Mouse (Mus musculus) adrenal gland, postnatal 14 days (tissue): ENCODE results near the gene Ddx11. TPM values are rescaled to one million over a fixed set of nuclear protein-coding genes. Genes with fewer than 3 reads are reported as not detected.
A peak's percentile ranks its signal among the peaks of the same experiment; 100 is the strongest.
"Not testable (repeated sequence)": the region's sequence is repeated elsewhere in the genome, so short reads cannot be mapped to it uniquely, and the experiment has no call there.

Experiments
- DNase-seq: peaks from one replicate; pipeline ENCODE4 v3.0.0; 2021; ENCODE audit warnings: mixed read lengths
- total RNA-seq: library from RNA; stranded (reverse); gene quantifications from 2 replicates; pipeline ENCODE4 v1.2.3, GENCODE M21; 2021

Gene Ddx11
- total RNA-seq, 1 experiment from 2014 or later: 6.2 TPM

DNA sequence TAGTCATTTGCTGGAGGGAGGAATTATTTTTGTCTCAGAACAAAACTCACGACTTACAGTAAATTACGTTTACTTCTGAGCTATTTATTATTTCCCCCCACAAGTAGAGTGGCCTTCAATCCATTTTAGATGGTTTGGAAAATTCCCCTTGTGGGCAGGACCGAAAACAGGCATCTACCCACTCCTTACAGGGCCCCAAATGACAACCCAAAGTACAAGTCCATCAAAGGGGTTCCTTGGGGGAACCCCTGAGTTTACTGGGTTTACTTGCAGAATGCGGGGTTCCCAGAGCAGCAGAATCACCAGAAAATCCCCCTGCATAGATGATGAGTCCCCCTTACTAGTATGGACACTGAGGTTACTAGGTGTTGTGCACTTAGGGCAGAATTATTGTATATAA lies 11.2 kb upstream of the Ddx11 start:
- no peak for DNase-seq

DNA sequence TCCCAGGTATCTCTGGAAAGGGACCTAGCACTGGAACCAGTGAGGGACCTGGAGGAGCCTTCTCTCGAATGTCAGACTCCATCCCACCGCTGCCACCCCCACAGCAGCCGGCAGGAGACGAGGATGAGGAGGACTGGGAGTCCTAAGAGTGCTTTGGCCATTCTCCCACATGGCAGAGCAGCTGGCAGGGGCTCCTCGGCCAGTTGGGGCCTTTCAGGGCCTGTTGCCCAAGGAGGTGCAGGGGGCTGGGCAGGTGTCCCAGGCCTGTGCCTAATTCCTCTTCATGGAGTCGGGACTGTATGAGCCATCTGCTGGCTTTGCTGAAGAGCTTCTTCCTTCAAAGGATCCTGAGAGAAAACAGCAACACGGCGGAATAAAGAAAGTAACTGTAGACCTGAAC lies 4.3 kb upstream of the Ddx11 start:
- no peak for DNase-seq

DNA sequence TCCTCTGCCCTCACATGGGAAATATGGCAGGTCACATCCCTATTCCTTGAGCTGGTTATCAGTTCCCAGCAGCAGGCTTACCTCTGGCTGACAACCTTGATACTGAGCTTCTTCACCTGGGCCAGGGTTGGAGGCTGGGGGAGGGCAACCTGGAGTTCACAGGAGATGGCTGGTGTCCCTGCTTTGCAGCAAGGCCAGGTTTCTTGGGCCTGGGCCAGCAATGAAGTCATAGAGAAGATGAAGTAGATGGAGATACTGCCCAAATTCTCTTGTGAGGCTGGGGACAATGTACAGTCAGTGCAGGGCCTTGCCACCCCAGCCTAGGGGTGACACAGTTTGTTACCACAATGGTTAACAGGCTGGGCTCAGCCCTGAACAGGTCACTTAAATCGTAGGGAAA lies 2.6 kb upstream of the Ddx11 start:
- DNase-seq: peak; percentile 61

DNA sequence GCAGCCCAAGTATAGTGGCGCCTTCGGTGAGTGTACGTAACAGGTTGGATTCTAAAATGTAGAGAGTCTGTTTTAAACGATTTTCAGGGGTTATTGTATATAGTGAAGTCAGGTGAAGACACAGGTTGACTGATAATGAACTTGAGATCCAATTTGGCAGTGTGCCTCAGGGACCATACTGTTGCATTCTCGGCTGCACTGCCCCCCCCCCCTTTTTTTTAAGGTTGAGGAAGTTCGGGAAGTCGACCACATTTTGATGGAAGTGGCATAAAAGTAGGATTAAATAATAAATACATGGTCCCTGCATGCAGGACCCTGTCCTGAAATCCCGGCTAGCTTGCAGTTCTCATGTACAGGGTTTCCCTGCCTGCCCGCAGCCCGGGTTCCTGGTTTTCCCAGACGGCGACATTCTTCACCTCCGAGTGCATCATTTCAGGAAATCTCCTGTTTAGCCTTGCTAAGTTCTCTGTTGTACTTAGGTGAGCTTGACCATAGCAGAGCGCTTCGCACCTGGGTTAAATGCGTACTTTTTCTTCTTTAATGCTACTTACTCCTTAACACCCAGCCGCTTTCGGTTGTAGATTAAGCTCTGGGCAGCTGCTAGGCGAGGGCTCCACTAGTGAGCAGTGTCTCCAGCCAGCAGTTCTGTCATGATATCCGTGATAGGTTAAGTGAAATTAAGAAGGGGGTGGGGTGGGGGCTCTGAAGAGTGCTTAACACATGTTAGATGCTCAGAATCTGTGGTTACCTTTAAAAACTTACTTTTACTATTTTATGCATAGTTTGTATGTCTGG lies 693 bp downstream of the Ddx11 start:
- peak; percentile 34 for DNase-seq

DNA sequence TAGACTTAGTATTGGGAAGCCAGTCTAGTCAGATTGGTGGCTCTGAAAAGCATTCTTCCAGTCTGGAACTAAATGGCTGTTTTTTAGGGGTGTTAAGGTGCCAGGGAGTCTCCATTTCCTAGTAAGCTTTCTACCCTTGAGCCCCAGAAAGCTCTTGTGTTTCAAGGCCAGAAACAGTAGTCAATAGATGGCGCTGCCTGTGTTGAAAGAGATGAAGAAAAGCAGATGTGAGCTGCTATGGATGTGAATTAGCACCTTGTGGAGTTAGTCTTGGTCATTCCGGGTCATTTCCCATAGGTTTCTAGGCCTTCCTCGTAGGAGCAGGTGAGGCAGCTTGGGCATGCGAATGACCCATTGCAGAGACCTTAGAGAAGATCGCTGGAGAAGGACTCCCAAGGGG lies 1.9 kb downstream of the Ddx11 start:
- DNase-seq: no peak

DNA sequence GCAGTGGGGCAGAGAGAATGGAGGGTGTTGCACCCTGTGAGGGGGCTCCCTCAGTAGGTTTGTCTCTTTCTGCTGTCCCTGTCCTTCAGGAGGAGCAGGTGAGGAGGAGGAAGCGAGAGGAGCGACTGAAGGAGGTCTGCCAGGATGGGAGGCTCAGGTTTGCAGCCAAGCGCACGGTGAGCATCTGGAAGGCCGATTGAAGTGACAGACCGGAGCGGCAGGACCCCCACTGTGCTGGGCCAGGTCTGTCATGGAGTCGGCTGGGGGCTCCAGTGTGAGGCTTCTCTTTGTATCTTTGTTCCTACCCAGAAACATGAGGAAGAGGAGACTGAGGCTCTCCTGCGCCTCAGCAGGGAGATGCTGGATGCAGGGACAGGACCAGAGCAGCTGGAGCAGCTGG lies 7.1 kb downstream of the Ddx11 start:
- no peak for DNase-seq

DNA sequence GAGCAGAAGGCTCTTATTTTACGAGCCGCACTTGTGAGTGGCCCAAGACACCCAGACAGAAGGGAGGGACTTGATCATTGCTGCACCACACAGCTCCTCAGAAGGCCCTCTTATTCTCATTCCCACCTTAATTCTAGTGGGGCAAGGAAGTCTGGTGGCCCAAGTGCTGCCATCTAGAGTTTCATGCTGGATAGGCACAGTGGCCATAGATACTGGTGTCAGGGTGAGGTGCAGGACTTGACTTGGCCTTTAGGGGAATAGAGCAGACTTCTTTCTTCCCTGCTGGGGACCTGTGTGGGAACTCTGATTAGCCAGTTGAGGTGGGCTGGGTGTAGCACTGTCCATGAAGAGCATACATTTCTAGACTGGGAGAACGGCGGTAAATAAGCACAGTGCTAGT lies 7.9 kb downstream of the Ddx11 start:
- DNase-seq: no peak

DNA sequence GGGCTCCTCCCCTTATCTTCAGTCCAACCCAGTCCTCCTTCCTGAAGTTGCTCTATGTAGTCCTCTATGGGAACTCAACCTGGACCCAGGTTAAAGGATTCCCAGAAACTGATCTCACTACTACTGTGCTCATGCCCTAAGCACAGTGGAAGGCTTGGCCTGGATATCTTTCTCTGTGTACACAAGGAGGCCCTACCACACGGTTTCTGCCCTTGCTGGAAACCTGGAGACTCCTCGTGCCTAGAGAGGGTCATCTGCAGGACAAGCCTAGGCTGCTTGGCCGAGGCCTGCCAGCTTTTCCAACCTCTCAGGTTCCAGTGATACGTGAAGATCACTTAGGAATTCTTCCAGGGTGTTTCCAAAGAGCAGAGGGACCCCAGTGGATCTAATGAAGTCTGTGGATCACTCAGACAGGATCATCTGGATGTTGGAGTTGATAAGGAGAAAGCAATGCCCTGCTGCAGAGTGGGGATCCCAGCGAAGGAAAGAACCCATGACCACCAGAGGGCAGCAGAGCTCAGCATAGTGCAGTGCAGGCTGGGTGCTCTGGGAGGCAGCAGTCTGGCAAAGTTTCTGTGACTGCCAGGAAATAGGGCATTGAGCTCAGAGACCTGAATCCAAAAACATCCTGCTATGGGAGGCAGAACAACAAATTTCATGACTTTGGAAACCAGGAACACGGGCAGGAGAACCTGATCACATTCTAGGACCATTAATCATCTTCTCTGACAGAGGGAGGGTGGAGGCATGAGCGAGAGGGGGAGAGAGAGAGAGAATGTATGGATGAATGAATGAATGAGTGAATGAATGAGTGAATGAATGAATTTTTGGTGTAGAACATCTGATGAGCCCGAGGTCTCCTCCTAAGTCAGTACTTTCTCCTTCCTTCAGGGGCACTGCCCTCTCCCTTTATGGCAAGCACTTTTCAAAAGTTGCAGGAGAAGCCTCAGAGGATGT lies 29.7 kb downstream of the Ddx11 start:
- not testable (repeated sequence) for DNase-seq

DNA sequence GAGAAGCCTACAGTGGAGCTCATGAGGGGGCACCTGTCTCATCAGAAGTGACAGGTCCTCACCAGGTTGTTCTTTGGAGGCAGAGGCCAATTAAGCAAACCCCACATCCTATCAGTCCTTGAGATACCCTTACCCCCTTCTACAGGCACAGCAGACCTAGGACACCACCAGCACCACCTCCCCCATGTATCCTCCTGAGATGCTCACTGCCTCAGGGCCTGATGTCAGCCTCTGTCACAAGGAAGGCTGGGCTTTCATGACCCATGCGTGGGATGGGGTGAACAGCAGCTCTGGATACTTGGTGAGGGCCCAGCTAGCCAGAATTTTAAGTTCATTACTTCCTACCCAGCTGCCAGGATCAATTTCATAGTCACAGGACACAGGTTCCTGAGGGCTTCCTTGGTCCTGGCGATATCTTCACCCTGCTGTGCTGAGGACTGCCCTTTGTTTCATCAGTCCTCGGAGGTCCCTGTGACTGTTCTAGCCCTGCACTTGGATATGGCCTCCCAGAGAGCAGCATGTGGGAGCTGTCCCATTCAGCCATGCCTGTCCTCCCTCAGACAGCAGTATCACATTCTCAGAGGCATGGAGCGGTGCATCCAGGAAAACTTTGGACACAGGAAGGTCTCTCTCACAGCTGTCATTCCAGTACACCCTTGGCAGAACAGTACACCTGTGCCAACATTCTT lies 30.6 kb downstream of the Ddx11 start:
- DNase-seq: not testable (repeated sequence)

DNA sequence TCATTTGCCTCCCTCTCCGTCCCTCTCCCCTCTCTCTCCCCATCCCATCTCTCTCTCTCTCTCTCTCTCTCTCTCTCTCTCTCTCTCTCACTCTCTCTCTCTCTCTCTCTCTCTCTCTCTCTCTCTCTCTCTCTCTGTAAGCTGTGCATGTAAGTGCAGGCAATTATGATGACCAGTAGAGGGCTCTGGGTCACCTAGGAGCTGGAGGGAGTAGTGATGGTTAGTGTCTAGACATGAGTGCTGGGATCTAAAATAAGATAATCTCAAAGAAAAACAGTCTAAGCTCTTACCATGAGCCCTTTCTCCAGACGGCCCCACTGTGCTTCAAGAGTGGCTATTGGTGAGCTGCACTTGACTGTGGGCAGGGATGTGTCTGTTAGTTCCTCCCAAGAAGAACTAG lies 31.6 kb downstream of the Ddx11 start:
- DNase-seq: no peak

DNA sequence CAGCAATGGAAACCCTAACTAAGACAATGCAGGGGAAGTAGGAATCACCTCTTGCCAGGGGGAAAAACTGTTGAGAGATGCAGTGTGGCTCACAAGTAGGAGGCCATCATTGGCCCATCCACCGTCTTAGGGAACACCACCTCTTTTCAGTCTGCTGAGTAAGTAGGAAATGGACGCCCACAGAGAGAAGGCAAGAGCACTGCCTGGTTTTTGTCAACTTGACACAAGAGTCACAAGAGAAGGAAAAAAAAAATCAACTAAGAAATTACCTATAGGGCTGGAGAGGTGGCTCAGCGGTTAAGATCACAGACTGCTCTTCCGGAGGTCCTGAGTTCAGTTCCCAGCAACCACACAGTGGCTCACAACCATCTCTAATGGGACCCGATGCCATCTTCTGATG lies 35.0 kb downstream of the Ddx11 start:
- DNase-seq: no peak

DNA sequence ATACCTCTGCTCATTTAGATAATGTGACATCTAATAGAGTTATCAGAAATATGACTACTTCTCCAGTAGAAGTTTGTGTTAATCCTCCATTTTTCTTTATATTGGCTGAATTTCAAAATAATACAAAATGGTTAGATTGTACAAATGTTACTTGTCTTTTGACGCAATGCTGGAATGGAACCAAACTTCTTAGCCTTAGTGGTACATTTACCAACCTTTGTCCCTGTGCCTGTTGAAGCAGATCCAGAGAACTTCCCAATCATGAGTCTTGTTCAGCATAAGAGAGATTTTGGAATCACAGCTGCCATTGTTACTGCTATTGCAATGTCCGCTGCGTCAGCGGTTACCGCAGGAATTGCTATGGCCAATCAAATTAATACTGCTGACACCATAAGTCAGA lies 43.8 kb downstream of the Ddx11 start:
- not testable (repeated sequence) for DNase-seq

DNA sequence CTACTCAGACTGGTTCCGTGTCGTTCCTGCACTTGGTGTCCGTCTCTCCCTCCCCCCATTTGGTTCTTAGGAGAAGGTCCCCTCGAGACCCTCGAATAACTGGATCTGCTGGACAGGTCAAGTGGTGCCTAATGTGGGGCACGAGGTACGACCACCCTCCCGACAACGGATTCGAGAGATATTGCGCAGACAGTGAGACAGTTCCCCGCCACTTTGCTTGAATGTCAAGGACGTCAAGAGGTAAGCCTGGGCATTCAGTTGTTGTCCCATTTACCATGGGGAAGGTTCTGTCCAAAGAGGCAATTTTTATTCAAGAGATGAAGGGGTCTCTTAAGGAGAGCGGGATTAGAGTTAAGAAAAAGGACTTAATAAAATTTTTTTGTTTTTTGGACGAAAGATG lies 47.7 kb downstream of the Ddx11 start:
- not testable (repeated sequence) for DNase-seq

DNA sequence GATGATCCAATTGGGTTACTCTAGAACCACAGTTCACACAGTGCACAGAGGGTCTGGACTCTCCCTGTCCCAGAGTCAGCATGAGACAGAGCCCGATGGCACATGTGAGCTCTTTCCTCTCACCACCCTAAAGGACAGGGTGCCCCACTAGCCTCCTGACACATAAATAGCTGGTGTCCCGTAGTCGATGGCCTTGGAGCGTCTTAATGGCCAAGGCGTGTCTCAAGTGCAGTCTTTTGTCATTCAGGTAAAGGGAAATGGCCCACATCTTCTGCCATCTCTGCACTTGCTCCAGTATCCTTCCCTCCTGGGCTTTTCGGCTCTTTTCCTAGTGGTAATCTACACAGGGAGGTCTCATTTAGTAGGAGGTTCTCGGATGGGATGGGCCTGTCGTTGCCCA lies 67.3 kb downstream of the Ddx11 start:
- no peak for DNase-seq

DNA sequence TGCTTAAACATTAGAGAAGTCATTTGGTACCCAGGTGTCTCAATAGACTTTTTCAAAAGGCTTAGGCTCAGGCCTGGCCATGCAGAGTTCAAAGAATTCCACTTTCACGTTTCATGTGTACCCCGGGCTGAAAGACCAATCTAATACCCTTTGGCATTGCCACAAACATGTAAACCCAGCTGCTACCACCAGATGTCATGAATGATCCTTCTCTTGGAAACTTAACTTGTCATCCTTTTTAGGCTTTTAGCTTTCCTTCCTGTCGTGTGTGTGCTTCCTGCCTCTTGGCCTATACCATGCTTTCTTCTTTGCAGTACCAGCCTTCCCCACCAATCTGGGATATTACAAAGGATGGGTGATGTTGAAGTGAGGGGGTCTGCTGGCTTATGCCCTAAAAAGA lies 73.7 kb downstream of the Ddx11 start:
- no peak for DNase-seq

Other genes starting within 250 kb of the Ddx11 start
- 37.6 and 48.7 TPM in 2 replicates for gene Ralbp1, start 237.7 kb upstream of the Ddx11 start, total RNA-seq
- 63.8 and 79.5 TPM in 2 replicates for gene Twsg1, start 172.3 kb upstream of the Ddx11 start, total RNA-seq
- 22.6 and 25.0 TPM in 2 replicates for gene Ankrd12, start 46.4 kb upstream of the Ddx11 start, total RNA-seq
- gene Ndufv2, start 22.0 kb upstream of the Ddx11 start, total RNA-seq: 598 and 660 TPM in 2 replicates
- 28.2 and 33.8 TPM in 2 replicates for gene Washc1, start 12.0 kb upstream of the Ddx11 start, total RNA-seq